7 mouse cellular contexts compared by ENCODE assay signal in the genomic region with DNA sequence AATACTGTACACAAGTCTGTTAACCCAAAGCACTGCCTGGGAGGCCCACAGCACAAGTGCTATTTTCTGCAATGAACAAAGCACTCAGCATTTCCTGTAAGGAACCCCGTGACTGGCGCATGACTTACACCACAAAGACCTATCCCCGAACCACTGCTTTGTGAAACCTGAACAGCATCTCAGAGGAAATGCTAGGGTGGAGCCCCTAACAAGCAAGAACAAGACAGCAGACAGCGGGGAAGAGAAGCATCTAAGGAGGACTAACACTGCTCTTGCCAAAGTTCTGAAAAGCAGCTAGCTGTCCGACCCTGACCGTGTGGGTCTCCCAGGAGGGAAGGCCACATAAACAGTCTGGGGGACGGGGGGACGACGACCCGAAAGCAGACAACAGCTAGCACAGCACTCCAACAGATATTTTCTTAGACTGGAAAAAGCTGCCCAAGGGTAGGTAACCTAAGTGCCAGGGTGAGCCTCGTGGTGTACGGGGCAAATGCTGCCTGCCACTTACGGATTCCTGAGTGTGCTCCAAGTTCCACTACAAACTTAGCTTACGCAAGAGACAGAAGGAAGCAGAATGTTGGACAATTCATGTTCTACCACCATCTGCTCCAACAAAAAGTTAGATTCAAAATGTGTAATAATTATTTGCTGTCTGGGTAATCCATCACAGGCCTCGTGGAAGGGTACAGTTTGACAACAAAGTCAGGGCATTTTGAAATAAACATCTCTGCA. TPM values are rescaled to one million over a fixed set of nuclear protein-coding genes. Genes with fewer than 3 reads are reported as not detected.
DNase-seq lines count a peak whose midpoint lies in the region; ATAC-seq and TF ChIP-seq lines count a peak whose summit lies in the region.

No protein-coding gene starts in this region.

- TF ChIP-seq CTCF in lung, adult 2 months (IDR thresholded peaks at IDR 0.05; ENCODE audit: insufficient read depth, low read length) = no peak

- ATAC-seq in stomach, embryonic 14.5 days (ENCODE audit: insufficient number of reproducible peaks, insufficient read depth, low FRiP score, low read depth) = peak; percentile 19; the same call in 1 of the 2 replicates

- no peaks in the 10 kb centered on the region for H3K27me3 ChIP-seq in stomach, embryonic 14.5 days (ENCODE audit: control insufficient read depth, insufficient read depth, low read length)

- H3K4me2 ChIP-seq in stomach, embryonic 14.5 days (replicated peaks; ENCODE audit: low read depth, low read length) = no peak overlapping the region

- H3K36me3 ChIP-seq in stomach, embryonic 14.5 days (ENCODE audit: control insufficient read depth, insufficient read depth, low read length) = peaks cover 10% of the 10 kb centered on the region; the same call in 1 of the 2 replicates

- peak overlapping the region; percentile 40 for H3K4me3 ChIP-seq in lung, adult 2 months (replicated peaks; ENCODE audit: extremely low read depth, low read depth, low read length)
- H3K4me3 ChIP-seq in stomach, embryonic 14.5 days (ENCODE audit: low read depth, low read length) = no peak overlapping the region

- no peak overlapping the region for H3K9ac ChIP-seq in stomach, embryonic 14.5 days (replicated peaks; ENCODE audit: low read depth, low read length)

- peak overlapping the region; percentile 71 for H3K27ac ChIP-seq in stomach, embryonic 14.5 days (ENCODE audit: low read length)

- peak; percentile 91 to 92 for DNase-seq in CD8-positive naive resting alpha-beta T cell, adult 2 months (ENCODE audit: low read depth in 2 of 2, low spot score in 2 of 2)
- DNase-seq in WW6 (ENCODE audit: low read depth, low spot score) = peak; percentile 76
- peak; percentile 99 for DNase-seq in heart, adult 11 months
- peak; percentile 77 for DNase-seq in kidney, adult 11 months
- peak; percentile 62 for DNase-seq in lung, adult 2 months
- no peak for DNase-seq in cerebellum, adult 9-10 months

- H3K4me1 ChIP-seq in lung, adult 2 months (ENCODE audit: control insufficient read depth, insufficient read depth, low read length) = peaks cover 31% of the 10 kb centered on the region
- H3K4me1 ChIP-seq in stomach, embryonic 14.5 days (ENCODE audit: control insufficient read depth, insufficient read depth, low read length) = no peaks in the 10 kb centered on the region; the same call in 1 of the 2 replicates

- WGBS in lung, adult 2 months = 4% methylated on average over 15 of the region's 15 CpGs
- WGBS in stomach, embryonic 14.5 days = 51% methylated on average over 15 of the region's 15 CpGs

- H3K9me3 ChIP-seq in stomach, embryonic 14.5 days (ENCODE audit: control insufficient read depth, low read depth, low read length) = no peaks in the 10 kb centered on the region

- no peak for TF ChIP-seq POLR2A in lung, adult 2 months (IDR thresholded peaks at IDR 0.05; ENCODE audit: borderline replicate concordance, extremely low read depth, low read depth, low read length)

RNA-seq across cellular contexts. Expression of a gene that starts 21.3 kb away (rescaled TPM):
- 64.7 and 76.3 TPM in 2 replicates for polyA plus RNA-seq in lung, adult 2 months (2012; rRNA removed)
- 88.4 and 92.8 TPM in 2 replicates for polyA plus RNA-seq in stomach, embryonic 14.5 days (2014; fragmentation: Nextera tagmentation; extraction: Ambion mirVana)

RNA-seq across cellular contexts. Expression of a gene that starts 24.1 kb away (rescaled TPM):
- polyA plus RNA-seq in lung, adult 2 months (2012; rRNA removed) = 17.5 and 36.0 TPM in 2 replicates
- 247 and 253 TPM in 2 replicates for polyA plus RNA-seq in stomach, embryonic 14.5 days (2014; fragmentation: Nextera tagmentation; extraction: Ambion mirVana)
